Mouse (Mus musculus): ENCODE measurements around the gene Wnt9a. TPM values are rescaled to one million over a fixed set of nuclear protein-coding genes. Genes with fewer than 3 reads are reported as not detected.

Wnt9a gene
- polyA plus RNA-seq, 1 experiment: 7.5 TPM

Other genes with a start within 250 kb of the Wnt9a start
- 0.37 and 0.70 TPM in 2 replicates for gene Obscn, start 170.5 kb upstream of the Wnt9a start, polyA plus RNA-seq (2012; rRNA removed)
- 4.0 and 4.2 TPM in 2 replicates for gene Iba57, start 143.2 kb upstream of the Wnt9a start, polyA plus RNA-seq (2012; rRNA removed)
- gene Gjc2, start 123.7 kb upstream of the Wnt9a start, polyA plus RNA-seq (2012; rRNA removed): 2.8 and 4.4 TPM in 2 replicates
- 132 and 184 TPM in 2 replicates for gene Guk1, start 114.7 kb upstream of the Wnt9a start, polyA plus RNA-seq (2012; rRNA removed)
- gene Mrpl55, start 104.4 kb upstream of the Wnt9a start, polyA plus RNA-seq (2012; rRNA removed): 47.7 and 62.4 TPM in 2 replicates
- gene 2310033P09Rik, start 98.6 kb upstream of the Wnt9a start, polyA plus RNA-seq (2012; rRNA removed): 29.8 and 33.8 TPM in 2 replicates
- 639 and 653 TPM in 2 replicates for gene Arf1, start 78.7 kb upstream of the Wnt9a start, polyA plus RNA-seq (2012; rRNA removed)
- gene Wnt3a, start 16.2 kb upstream of the Wnt9a start, polyA plus RNA-seq (2012; rRNA removed): 0.14 and 0.20 TPM in 2 replicates
- not detected in 2 replicates for gene Prss38, start 68.7 kb downstream of the Wnt9a start, polyA plus RNA-seq (2012; rRNA removed)
- gene Jmjd4, start 143.1 kb downstream of the Wnt9a start, polyA plus RNA-seq (2012; rRNA removed): 4.4 and 4.6 TPM in 2 replicates
- gene Snap47, start 144.3 kb downstream of the Wnt9a start, polyA plus RNA-seq (2012; rRNA removed): 67.1 and 68.1 TPM in 2 replicates
- 0.96 and 0.99 TPM in 2 replicates for gene Zfp867, start 165.5 kb downstream of the Wnt9a start, polyA plus RNA-seq (2012; rRNA removed)
- 8.0 and 11.8 TPM in 2 replicates for gene Zkscan17, start 219.8 kb downstream of the Wnt9a start, polyA plus RNA-seq (2012; rRNA removed)
- gene Nlrp3, start 234.6 kb downstream of the Wnt9a start, polyA plus RNA-seq (2012; rRNA removed): 0.50 and 0.57 TPM in 2 replicates